Mouse (Mus musculus) MEL (cell line): ENCODE data around the gene Myo3a.

ENCODE experiments used
- BHLHE40 ChIP-seq: IDR thresholded peaks from 2 replicates; pipeline ENCODE4 v1.6.1; 2012; ENCODE audit warnings: low read depth, mild to moderate bottlenecking, inconsistent platforms, low read length, improper control_type of control experiment, borderline replicate concordance
- CTCF ChIP-seq, 3 experiments: IDR thresholded peaks in 2 of 3; conservative IDR thresholded peaks in 1 of 3; 2 replicates each; pipeline ENCODE4 v1.5.1; 2011 to 2012; ENCODE audit warnings: low read length in 3 of 3, low read depth in 2 of 3, mild to moderate bottlenecking in 2 of 3, improper control_type of control experiment in 1 of 3, inconsistent platforms in 1 of 3, mixed read lengths in 1 of 3, moderate library complexity in 1 of 3; ENCODE audit not compliant: control insufficient read depth in 1 of 3, insufficient read depth in 1 of 3, poor library complexity in 1 of 3, severe bottlenecking in 1 of 3
- E2F4 ChIP-seq: IDR thresholded peaks from 2 replicates; pipeline ENCODE4 v1.6.1; 2011; ENCODE audit warnings: low read depth, low read length, improper control_type of control experiment, borderline replicate concordance
- GATA1 ChIP-seq: IDR thresholded peaks from 2 replicates; pipeline ENCODE4 v1.6.1; 2011; ENCODE audit warnings: low read depth, low read length, improper control_type of control experiment
- MEF2A ChIP-seq: IDR thresholded peaks from 2 replicates; pipeline ENCODE4 v1.6.1; 2014; ENCODE audit warnings: low read depth, mild to moderate bottlenecking, inconsistent platforms, low read length, improper control_type of control experiment; ENCODE audit not compliant: poor library complexity, insufficient replicate concordance, severe bottlenecking; ENCODE audit errors: extremely low read depth
- MXI1 ChIP-seq: IDR thresholded peaks from 2 replicates; pipeline ENCODE4 v1.6.1; 2011; ENCODE audit warnings: mild to moderate bottlenecking, low read depth, low read length, improper control_type of control experiment
- NELFE ChIP-seq: IDR thresholded peaks from 2 replicates; pipeline ENCODE4 v1.6.1; 2011; ENCODE audit warnings: low read depth, low read length, improper control_type of control experiment
- POLR2A ChIP-seq, 2 experiments: IDR thresholded peaks; 2 replicates each; pipeline ENCODE4 v1.6.1; 2011 to 2012; ENCODE audit warnings: low read length in 2 of 2, mild to moderate bottlenecking in 2 of 2, control low read depth in 1 of 2, improper control_type of control experiment in 1 of 2, low read depth in 1 of 2, moderate library complexity in 1 of 2; ENCODE audit not compliant: control insufficient read depth in 1 of 2, insufficient read depth in 1 of 2, poor library complexity in 1 of 2
- POLR2AphosphoS2 ChIP-seq: IDR thresholded peaks from 2 replicates; pipeline ENCODE4 v1.6.1; 2011; ENCODE audit warnings: low read length, improper control_type of control experiment
- USF2 ChIP-seq, 2 experiments: IDR thresholded peaks; 2 replicates each; pipeline ENCODE4 v1.6.1; 2011 to 2012; ENCODE audit warnings: improper control_type of control experiment in 2 of 2, low read length in 2 of 2, borderline replicate concordance in 1 of 2, inconsistent platforms in 1 of 2, low read depth in 1 of 2, mild to moderate bottlenecking in 1 of 2; ENCODE audit not compliant: insufficient read depth in 1 of 2
- ZNF384 ChIP-seq: IDR thresholded peaks from 2 replicates; pipeline ENCODE4 v1.6.1; 2012; ENCODE audit warnings: low read depth, mild to moderate bottlenecking, inconsistent platforms, low read length, improper control_type of control experiment

DNA sequence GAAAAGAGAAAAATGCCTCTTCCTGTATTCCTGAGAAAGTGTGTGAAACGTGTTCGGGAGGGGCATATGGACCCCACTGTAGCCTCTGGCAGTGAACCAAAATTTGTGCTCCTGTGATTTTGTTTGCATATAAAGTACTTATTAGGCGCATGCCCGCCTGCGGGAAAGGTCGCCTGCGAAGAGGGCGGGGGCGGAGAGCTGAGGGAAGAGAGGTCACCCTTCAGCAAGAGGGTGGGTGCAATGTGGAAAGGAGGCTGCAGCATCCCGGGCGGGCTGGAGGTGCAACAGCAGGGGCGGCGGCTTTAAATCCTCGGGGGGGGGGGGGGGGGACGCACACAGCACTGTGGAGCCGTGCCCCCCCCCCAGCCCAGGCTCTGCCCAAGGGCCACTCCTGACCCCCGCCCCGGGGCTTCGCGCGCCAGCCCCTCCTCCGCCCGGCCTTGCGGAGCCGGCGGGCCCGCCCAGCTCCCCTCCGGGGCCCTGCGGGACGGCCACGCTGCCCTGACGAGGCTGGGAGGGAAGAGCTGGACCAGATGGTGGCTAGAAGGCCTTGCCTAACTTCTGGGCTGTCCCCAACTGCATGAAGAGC is 111.1 kb downstream of the Myo3a start:
- TF ChIP-seq POLR2A (IDR thresholded peaks at IDR 0.05; ENCODE audit: control insufficient read depth in 1 of 2, insufficient read depth in 1 of 2, low read depth in 1 of 2, low read length in 2 of 2, poor library complexity in 1 of 2) (no peak), CTCF (IDR thresholded peaks at IDR 0.05 in 2 of 3, conservative IDR thresholded peaks at IDR 0.05 in 1 of 3; ENCODE audit: control insufficient read depth in 1 of 3, insufficient read depth in 1 of 3, low read depth in 2 of 3, low read length in 3 of 3, poor library complexity in 1 of 3, severe bottlenecking in 1 of 3) (no peak), E2F4 (no peak), ZNF384 (no peak), POLR2AphosphoS2 (no peak), NELFE (no peak), MEF2A (no peak), USF2 (IDR thresholded peaks at IDR 0.05; ENCODE audit: borderline replicate concordance in 1 of 2, insufficient read depth in 1 of 2, low read depth in 1 of 2, low read length in 2 of 2) (no peak), GATA1 (no peak), BHLHE40 (no peak), MXI1 (no peak)
